Mouse (Mus musculus): ENCODE measurements at regions not wholly inside any gene's neighbourhood (a gene's known extent, or its start where the extent isn't known, plus 50 kb on each side); places are given as distances from the start of the nearest gene placed in this dataset.

DNA sequence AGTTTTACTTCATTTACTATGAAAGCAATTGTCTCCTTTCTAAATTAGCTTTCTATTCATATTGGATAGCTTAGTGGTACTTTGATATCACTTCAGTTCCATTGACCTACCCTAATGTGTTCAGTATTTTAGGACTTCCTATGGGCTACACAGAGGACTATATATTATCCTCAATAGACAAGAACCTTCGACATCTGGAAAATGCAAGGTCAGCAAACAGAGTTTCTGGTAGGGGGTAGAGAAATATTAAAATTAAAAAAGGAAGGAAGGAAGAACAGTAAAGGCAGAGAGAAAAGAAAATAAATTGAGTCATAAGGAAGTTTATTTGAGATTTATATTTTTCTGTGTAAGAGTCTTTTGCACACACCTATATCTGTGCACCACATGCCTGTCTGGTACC lies 107.4 kb upstream of the Insig1 start:
- no peak for DNase-seq (ENCODE audit: low spot score in 2 of 2)

DNA sequence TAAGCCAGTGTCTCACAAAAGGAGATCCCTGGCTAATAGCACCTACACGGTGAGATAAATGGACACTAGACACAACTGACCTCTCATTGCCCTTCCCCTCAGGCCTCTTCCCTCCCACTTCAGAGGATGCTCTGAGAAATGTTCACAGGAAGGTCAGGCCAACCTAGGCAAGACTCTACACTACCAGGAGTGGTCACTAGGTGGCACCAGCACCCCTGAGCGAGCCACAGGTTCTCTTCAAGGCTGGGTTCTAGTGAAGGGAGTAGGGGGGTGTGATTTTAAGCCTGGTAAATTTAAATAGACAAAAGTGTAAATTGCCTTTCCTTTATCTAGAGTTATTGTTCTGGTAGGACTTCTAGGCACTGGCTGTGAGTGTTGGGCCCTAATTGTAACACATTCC lies 76.0 kb upstream of the Insig1 start:
- DNase-seq (ENCODE audit: low spot score in 2 of 2), result peak in 1 of 2 experiments; percentile 76

DNA sequence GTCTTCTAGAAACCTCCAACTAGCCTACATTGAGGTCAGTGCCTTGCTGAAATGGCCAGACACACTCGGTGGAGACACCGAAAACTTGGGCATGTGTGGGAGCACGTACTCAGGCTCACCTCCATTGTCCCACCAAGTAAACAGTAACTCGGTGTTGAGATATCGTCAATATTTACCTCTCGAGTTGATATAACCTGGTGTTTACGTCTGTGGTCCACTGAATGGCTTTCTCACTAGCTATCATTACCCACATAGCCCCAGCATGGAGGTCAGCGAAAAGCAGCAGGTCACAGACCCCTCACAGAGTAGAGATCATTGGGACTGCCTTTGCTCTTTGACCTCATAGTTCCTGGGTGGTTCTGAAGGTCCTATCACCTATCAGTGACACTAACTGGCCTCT lies 73.4 kb upstream of the Insig1 start:
- no peak for DNase-seq (ENCODE audit: low spot score in 2 of 2)

DNA sequence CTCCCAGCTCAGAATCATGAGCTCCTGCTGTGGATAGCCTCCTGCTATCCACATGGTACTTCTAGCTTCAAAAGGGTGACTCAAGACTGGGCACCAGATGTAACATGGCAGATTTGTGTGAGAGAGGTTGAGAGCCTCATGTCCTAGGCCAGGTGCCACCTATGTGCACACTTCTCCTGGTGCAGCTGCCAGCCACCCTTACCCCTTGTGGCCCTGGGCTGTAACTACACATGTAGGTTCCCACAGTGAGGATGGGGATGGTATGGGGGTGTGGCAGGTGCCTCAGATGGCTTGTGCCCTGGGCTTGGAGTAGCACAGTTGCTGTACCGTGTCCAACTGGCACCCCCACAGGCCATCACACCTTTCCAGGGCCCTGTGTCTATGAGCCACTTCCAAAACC lies 68.2 kb upstream of the Insig1 start:
- DNase-seq (ENCODE audit: low spot score in 2 of 2), result no peak

DNA sequence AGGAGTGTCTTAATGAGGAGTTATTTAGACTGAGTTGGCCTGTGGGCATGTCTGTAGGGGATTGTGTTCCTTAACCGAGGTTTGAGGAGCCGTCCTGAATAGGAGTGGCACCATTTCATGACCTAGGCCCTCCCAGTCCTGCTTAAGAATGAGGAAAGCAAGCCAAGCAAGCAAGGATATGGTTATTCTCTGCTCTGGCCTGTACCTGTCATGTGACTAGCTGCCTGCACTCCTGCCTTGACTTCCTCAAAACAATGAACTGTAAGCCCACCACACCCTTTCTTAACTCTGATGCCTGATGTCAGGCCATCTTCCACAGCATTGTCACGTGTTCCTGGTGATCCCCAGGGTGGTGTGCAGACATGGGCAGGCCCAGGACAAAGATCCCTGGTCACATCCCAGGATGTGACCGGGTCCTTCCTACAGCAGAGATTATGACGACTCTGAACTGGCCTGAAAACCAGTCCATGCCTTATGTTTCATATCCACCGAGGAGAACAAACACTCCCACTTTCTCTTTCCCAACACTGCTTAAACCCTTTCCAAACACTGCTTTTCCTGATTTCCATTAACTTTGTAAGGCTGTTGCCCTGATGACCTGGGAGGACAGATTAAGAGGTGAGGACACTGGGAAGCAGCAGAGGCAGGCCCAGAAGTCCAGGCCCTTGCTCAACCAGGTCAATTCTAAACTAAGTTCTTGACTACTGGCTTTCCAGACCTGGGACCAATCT lies 67.2 kb upstream of the Insig1 start:
- DNase-seq (ENCODE audit: low spot score in 2 of 2), result no peak

DNA sequence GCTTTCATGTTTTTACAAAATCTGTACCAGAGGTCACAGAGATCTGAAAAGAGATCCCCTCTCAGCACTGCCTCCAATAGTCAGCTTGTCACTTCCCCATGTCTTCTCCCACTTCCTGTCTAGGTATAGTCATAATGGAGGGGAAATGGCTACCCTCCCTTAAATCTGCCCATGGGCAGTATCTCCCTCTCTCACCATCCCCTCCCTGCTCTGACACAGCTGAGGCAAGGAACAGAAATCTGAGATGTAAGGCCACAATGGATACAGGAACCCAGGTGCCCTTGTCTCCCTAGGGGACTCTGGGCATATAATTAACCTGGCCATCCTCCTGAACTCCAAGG lies 66.7 kb upstream of the Insig1 start:
- DNase-seq (ENCODE audit: low spot score in 2 of 2), result no peak

DNA sequence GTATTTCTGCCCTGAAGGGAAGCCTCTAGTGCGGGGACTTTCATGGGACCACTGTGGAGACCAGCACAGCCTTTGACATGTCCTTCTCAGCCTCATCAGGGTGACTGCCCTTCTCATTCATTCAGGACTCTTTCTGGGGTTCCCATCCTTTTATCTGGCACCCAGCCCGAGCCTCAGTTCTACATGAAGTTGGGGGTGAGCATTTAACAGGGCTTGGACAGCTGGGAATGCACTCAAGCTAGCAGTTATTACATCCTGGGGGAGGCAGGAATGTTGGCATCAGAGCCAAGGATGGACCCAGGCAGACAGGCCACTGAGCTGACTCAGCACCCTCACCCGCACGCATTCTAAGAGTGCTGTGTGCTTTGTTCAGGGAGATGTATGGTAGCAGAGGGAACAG lies 61.8 kb upstream of the Insig1 start:
- DNase-seq (ENCODE audit: low spot score in 2 of 2), result no peak

DNA sequence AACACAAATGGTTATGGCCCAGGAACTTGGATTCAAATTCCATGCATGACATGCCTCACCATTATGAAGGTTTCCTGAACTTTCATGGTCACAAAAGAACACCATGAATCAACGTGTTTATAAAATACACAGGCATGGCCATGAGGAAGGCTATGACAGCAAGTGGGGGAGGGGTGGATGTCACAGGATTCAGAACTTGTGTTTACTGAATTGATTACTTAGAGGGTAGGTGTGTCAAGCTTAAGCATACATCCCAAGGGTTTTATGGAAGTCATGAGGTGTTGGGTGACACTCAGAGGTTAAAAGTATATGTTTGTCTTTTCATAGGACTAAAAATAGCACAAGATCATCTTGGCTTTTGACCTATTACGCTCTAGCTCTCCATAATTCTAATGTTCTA lies 61.3 kb upstream of the Insig1 start:
- no peak for DNase-seq (ENCODE audit: low spot score in 2 of 2)

DNA sequence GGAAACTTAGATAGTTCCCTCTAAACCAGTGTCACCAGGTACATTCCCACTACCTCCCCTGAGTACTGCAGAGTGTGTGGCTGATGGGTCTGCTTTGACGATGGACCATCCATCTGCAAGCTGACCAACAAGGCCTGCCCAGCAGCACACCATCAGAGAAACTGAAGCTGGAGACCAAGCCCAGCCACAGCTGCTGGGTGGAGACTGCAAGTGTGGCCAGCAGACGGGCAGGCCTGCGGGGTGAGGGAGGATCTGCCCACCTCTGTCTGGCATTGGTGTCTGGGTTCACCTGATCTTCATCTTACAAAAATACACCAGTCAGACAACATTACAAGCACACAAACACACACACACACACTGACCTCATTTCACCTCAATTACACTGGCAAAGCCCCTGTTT lies 60.6 kb upstream of the Insig1 start:
- DNase-seq (ENCODE audit: low spot score in 2 of 2), result no peak

DNA sequence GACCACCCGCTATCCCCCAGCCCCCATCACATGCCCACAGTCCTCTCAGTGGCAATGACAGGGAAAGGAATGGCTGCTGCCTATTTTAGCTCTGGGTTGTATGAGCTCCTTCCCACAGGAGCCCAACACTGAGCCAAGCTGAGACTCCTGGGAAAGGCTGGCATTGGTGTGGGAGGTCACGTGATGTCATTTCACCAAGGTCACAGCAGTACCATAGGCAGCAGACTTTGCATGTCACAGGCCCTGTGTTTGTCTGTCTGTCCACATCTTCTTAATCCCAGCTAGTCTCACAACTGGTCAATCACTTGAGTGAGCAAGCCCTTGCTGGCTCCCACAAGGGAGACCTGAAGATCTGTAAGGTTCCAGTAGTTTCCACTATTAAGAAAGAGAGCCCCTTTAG lies 58.7 kb upstream of the Insig1 start:
- no peak for DNase-seq (ENCODE audit: low spot score in 2 of 2)

DNA sequence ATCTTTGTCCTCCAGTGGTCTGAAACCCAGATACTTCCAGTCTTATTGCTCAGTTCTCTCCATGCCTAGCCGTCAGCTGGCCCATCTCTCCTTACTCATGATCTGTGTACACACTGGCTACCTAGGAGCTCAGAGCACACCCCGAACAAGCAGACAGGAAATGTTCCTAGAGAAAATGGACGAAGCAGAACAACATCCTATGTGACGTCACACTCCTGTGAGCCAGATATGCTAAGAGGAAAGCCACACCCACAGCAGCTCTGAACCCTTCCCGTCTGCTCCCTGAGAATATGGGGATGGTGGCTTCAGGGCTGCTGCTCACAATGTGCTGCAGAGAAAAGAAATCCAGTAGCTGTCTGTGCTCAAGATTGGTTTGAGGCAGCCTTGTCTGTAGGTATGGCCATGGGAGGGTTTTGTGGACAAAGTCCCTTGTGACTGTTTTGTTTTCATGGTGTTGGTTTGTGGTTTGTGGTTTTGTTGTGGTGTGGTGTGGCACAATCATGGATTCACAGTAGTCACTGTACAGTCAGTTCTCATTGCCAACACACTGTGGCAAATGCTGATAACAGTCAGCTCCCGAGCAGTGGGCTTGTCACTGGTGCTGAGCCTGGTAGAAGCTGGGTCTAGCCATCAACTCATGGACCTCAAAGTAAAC lies 57.4 kb upstream of the Insig1 start:
- no peak for DNase-seq (ENCODE audit: low spot score in 2 of 2)

DNA sequence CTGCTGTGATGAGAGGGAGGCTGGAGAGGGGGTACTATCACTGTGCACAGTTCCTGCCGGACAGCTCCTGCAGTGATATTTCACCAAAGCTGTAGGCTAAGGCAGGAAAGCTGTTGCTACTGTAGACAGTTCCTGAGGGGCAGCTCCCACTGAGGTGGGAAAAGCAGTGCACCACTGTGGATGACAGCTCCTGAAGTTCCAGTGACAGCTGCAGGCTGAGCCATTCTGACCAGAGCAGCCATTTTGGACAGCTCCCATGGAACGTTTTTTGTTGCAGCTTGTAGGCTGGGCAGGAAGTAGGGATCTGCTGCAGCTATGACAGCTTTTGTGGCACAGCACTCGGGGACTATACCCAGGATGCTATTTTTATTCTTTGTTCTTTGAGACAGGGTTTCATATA lies 51.3 kb upstream of the Insig1 start:
- DNase-seq (ENCODE audit: low spot score in 2 of 2), result no peak
